Mouse (Mus musculus) liver, embryonic 14.5 days (tissue): Measurements from ENCODE around the gene Sptbn2.
"Not testable (repeated sequence)": the region's sequence is repeated elsewhere in the genome, so short reads cannot be mapped to it uniquely, and the experiment has no call there.

Source experiments
- CTCF ChIP-seq: IDR thresholded peaks from 2 replicates; pipeline ENCODE4 v1.5.1; 2016; ENCODE audit warnings: antibody characterized with exemption, low read depth, control low read depth
- EP300 ChIP-seq: IDR thresholded peaks from 2 replicates; pipeline ENCODE4 v1.6.1; 2016; ENCODE audit warnings: antibody characterized with exemption, low read depth

DNA sequence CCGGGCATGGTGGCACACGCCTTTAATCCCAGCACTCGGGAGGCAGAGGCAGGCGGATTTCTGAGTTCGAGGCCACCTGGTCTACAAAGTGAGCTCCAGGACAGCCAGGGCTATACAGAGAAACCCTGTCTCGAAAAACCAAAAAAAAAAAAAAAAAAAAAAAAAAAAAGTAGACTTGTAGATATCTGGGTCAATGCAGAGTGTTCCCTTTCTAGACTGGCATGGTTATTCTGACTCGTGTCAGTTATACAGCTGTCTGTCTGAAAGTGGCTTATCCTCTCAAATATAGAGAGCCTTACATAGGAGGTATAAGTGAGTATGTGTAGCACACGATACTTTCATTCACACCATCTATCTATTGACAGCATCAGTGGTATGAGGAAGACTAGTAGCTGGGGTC, 49.6 kb downstream of the Sptbn2 start:
- TF ChIP-seq CTCF, EP300: not testable (repeated sequence)
